Mouse (Mus musculus) MEL (cell line): ENCODE data around the gene Rubcn. TPM values are rescaled to one million over a fixed set of nuclear protein-coding genes. Genes with fewer than 3 reads are reported as not detected.

Experiments used
- DNase-seq: peaks from one replicate; pipeline ENCODE4 v3.0.0; 2011; ENCODE audit warnings: low read depth, low spot score
- H3K27ac ChIP-seq: 2 replicates; pipeline ENCODE4 v1.5.1; 2012; ENCODE audit warnings: low read depth, mild to moderate bottlenecking, control low read depth, low read length, moderate library complexity; ENCODE audit not compliant: control insufficient read depth
- H3K27me3 ChIP-seq, 2 experiments: fragments of 150-350 bp in 1 of 2; sonication (generic) in 1 of 2; 2 replicates each; pipeline ENCODE4 v1.6.1; 2012; ENCODE audit warnings: low read length in 2 of 2, mild to moderate bottlenecking in 2 of 2, improper control_type of control experiment in 1 of 2, moderate library complexity in 1 of 2; ENCODE audit not compliant: insufficient read depth in 2 of 2, control insufficient read depth in 1 of 2
- H3K36me3 ChIP-seq, 2 experiments: 2 replicates each; pipeline ENCODE4 v1.6.1; 2012 to 2014; ENCODE audit warnings: low read length in 2 of 2, improper control_type of control experiment in 1 of 2, inconsistent platforms in 1 of 2, mild to moderate bottlenecking in 1 of 2; ENCODE audit not compliant: insufficient read depth in 2 of 2, control insufficient read depth in 1 of 2
- H3K4me1 ChIP-seq, 2 experiments: fragments of 150-350 bp in 1 of 2; sonication (generic) in 1 of 2; 2 replicates each; pipeline ENCODE4 v1.6.1; 2012; ENCODE audit warnings: low read length in 2 of 2, improper control_type of control experiment in 1 of 2, mild to moderate bottlenecking in 1 of 2; ENCODE audit not compliant: insufficient read depth in 2 of 2, control insufficient read depth in 1 of 2
- H3K4me3 ChIP-seq, 2 experiments: fragments of 150-350 bp in 1 of 2; sonication (generic) in 1 of 2; 2 replicates each; pipeline ENCODE4 v1.5.1; 2012; ENCODE audit warnings: low read depth in 2 of 2, low read length in 2 of 2, mild to moderate bottlenecking in 2 of 2, moderate library complexity in 2 of 2, control low read depth in 1 of 2, improper control_type of control experiment in 1 of 2; ENCODE audit not compliant: control insufficient read depth in 1 of 2, insufficient read depth in 1 of 2
- H3K79me2 ChIP-seq: 2 replicates; pipeline ENCODE4 v1.6.1; 2012; ENCODE audit warnings: mild to moderate bottlenecking, low read length, moderate library complexity; ENCODE audit not compliant: control insufficient read depth, poor library complexity, insufficient read depth
- H3K9ac ChIP-seq: 2 replicates; pipeline ENCODE4 v1.6.1; 2012; ENCODE audit warnings: low read depth, mild to moderate bottlenecking, control low read depth, low read length, moderate library complexity; ENCODE audit not compliant: control insufficient read depth, poor library complexity, severe bottlenecking
- H3K9me3 ChIP-seq: fragments of 150-350 bp; sonication (generic); replicated peaks from 2 replicates; pipeline ENCODE4 v1.6.1; 2012; ENCODE audit warnings: mild to moderate bottlenecking, low read length, improper control_type of control experiment, moderate library complexity; ENCODE audit not compliant: insufficient read depth
- BHLHE40 ChIP-seq: IDR thresholded peaks from 2 replicates; pipeline ENCODE4 v1.6.1; 2012; ENCODE audit warnings: low read depth, mild to moderate bottlenecking, inconsistent platforms, low read length, improper control_type of control experiment, borderline replicate concordance
- CHD1 ChIP-seq: IDR thresholded peaks from 2 replicates; pipeline ENCODE4 v1.6.1; 2012; ENCODE audit warnings: low read depth, mild to moderate bottlenecking, inconsistent platforms, low read length, improper control_type of control experiment
- E2F4 ChIP-seq: IDR thresholded peaks from 2 replicates; pipeline ENCODE4 v1.6.1; 2011; ENCODE audit warnings: low read depth, low read length, improper control_type of control experiment, borderline replicate concordance
- ELF1 ChIP-seq: IDR thresholded peaks from 2 replicates; pipeline ENCODE4 v1.6.1; 2014; ENCODE audit warnings: low read depth, mild to moderate bottlenecking, inconsistent platforms, low read length, improper control_type of control experiment, moderate library complexity
- EP300 ChIP-seq, 2 experiments: IDR thresholded peaks; 2 replicates each; pipeline ENCODE4 v1.6.1; 2011; ENCODE audit warnings: improper control_type of control experiment in 2 of 2, low read length in 2 of 2, low read depth in 1 of 2, mild to moderate bottlenecking in 1 of 2
- ETS1 ChIP-seq: IDR thresholded peaks from 2 replicates; pipeline ENCODE4 v1.6.1; 2012; ENCODE audit warnings: low read depth, mild to moderate bottlenecking, inconsistent platforms, low read length, improper control_type of control experiment, moderate library complexity
- GATA1 ChIP-seq: IDR thresholded peaks from 2 replicates; pipeline ENCODE4 v1.6.1; 2011; ENCODE audit warnings: low read depth, low read length, improper control_type of control experiment
- JUND ChIP-seq: IDR thresholded peaks from 2 replicates; pipeline ENCODE4 v1.6.1; 2011; ENCODE audit warnings: low read depth, mild to moderate bottlenecking, improper control_type of control experiment, low read length
- MAZ ChIP-seq: IDR thresholded peaks from 2 replicates; pipeline ENCODE4 v1.6.1; 2012; ENCODE audit warnings: low read depth, mild to moderate bottlenecking, inconsistent platforms, low read length, improper control_type of control experiment
- MEF2A ChIP-seq: IDR thresholded peaks from 2 replicates; pipeline ENCODE4 v1.6.1; 2014; ENCODE audit warnings: low read depth, mild to moderate bottlenecking, inconsistent platforms, low read length, improper control_type of control experiment; ENCODE audit not compliant: poor library complexity, insufficient replicate concordance, severe bottlenecking; ENCODE audit errors: extremely low read depth
- MXI1 ChIP-seq: IDR thresholded peaks from 2 replicates; pipeline ENCODE4 v1.6.1; 2011; ENCODE audit warnings: mild to moderate bottlenecking, low read depth, low read length, improper control_type of control experiment
- MYB ChIP-seq: IDR thresholded peaks from 2 replicates; pipeline ENCODE4 v1.6.1; 2011; ENCODE audit warnings: mild to moderate bottlenecking, low read depth, low read length, improper control_type of control experiment
- NRF1 ChIP-seq: IDR thresholded peaks from 2 replicates; pipeline ENCODE4 v1.6.1; 2014; ENCODE audit warnings: low read depth, mild to moderate bottlenecking, inconsistent platforms, low read length, improper control_type of control experiment, moderate library complexity; ENCODE audit not compliant: poor library complexity, insufficient read depth, severe bottlenecking
- POLR2A ChIP-seq, 2 experiments: IDR thresholded peaks; 2 replicates each; pipeline ENCODE4 v1.6.1; 2011 to 2012; ENCODE audit warnings: low read length in 2 of 2, mild to moderate bottlenecking in 2 of 2, control low read depth in 1 of 2, improper control_type of control experiment in 1 of 2, low read depth in 1 of 2, moderate library complexity in 1 of 2; ENCODE audit not compliant: control insufficient read depth in 1 of 2, insufficient read depth in 1 of 2, poor library complexity in 1 of 2
- POLR2AphosphoS2 ChIP-seq: IDR thresholded peaks from 2 replicates; pipeline ENCODE4 v1.6.1; 2011; ENCODE audit warnings: low read length, improper control_type of control experiment
- POLR2AphosphoS5 ChIP-seq: IDR thresholded peaks from 2 replicates; pipeline ENCODE4 v1.6.1; 2012; ENCODE audit warnings: low read depth, borderline replicate concordance, mild to moderate bottlenecking, inconsistent platforms, low read length, moderate library complexity, mixed read lengths
- RAD21 ChIP-seq: IDR thresholded peaks from 2 replicates; pipeline ENCODE4 v1.6.1; 2011; ENCODE audit warnings: mild to moderate bottlenecking, low read depth, low read length, improper control_type of control experiment
- RCOR1 ChIP-seq: IDR thresholded peaks from 2 replicates; pipeline ENCODE4 v1.6.1; 2012; ENCODE audit warnings: low read depth, mild to moderate bottlenecking, inconsistent platforms, low read length, improper control_type of control experiment
- SIN3A ChIP-seq: IDR thresholded peaks from 2 replicates; pipeline ENCODE4 v1.6.1; 2012; ENCODE audit warnings: low read length, improper control_type of control experiment, inconsistent platforms
- TAL1 ChIP-seq: IDR thresholded peaks from 2 replicates; pipeline ENCODE4 v1.6.1; 2012; ENCODE audit warnings: mild to moderate bottlenecking, inconsistent platforms, low read length, moderate library complexity, mixed read lengths
- TCF12 ChIP-seq: IDR thresholded peaks from 2 replicates; pipeline ENCODE4 v1.6.1; 2014; ENCODE audit warnings: low read depth, mild to moderate bottlenecking, inconsistent platforms, low read length, improper control_type of control experiment, moderate library complexity
- UBTF ChIP-seq: IDR thresholded peaks from 2 replicates; pipeline ENCODE4 v1.6.1; 2012; ENCODE audit warnings: low read depth, mild to moderate bottlenecking, inconsistent platforms, low read length, improper control_type of control experiment, moderate library complexity, borderline replicate concordance; ENCODE audit not compliant: insufficient read depth
- USF1 ChIP-seq: IDR thresholded peaks from 2 replicates; pipeline ENCODE4 v1.6.1; 2014; ENCODE audit warnings: low read depth, mild to moderate bottlenecking, inconsistent platforms, low read length, improper control_type of control experiment, moderate library complexity
- USF2 ChIP-seq, 2 experiments: IDR thresholded peaks; 2 replicates each; pipeline ENCODE4 v1.6.1; 2011 to 2012; ENCODE audit warnings: improper control_type of control experiment in 2 of 2, low read length in 2 of 2, borderline replicate concordance in 1 of 2, inconsistent platforms in 1 of 2, low read depth in 1 of 2, mild to moderate bottlenecking in 1 of 2; ENCODE audit not compliant: insufficient read depth in 1 of 2
- ZKSCAN1 ChIP-seq: IDR thresholded peaks from 2 replicates; pipeline ENCODE4 v1.6.1; 2012; ENCODE audit warnings: low read depth, mild to moderate bottlenecking, inconsistent platforms, low read length, improper control_type of control experiment, moderate library complexity
- ZNF384 ChIP-seq: IDR thresholded peaks from 2 replicates; pipeline ENCODE4 v1.6.1; 2012; ENCODE audit warnings: low read depth, mild to moderate bottlenecking, inconsistent platforms, low read length, improper control_type of control experiment
- polyA plus RNA-seq, 2 experiments: library from polyadenylated mRNA; stranded (reverse) in 1 of 2; unstranded in 1 of 2; fragments of >175 nt in 1 of 2; fragments of >200 nt in 1 of 2; gene quantifications; 2 replicates each; pipeline versions ENCODE4 v1.2.1 to v1.2.4; 2012; ENCODE audit warnings: low replicate concordance in 2 of 2, low read depth in 1 of 2; ENCODE audit not compliant: insufficient read length in 2 of 2, insufficient read depth in 1 of 2, missing spikeins in 1 of 2
- total RNA-seq: library from RNA; depleted of rRNA; stranded (reverse); fragments of 300-350 nt; gene quantifications from 2 replicates; pipeline ENCODE4 v1.2.3, GENCODE M21; 2012

Rubcn gene
- total and polyA plus RNA-seq, 3 experiments, result 10.2 to 14.6 TPM; not detected in 1

DNA sequence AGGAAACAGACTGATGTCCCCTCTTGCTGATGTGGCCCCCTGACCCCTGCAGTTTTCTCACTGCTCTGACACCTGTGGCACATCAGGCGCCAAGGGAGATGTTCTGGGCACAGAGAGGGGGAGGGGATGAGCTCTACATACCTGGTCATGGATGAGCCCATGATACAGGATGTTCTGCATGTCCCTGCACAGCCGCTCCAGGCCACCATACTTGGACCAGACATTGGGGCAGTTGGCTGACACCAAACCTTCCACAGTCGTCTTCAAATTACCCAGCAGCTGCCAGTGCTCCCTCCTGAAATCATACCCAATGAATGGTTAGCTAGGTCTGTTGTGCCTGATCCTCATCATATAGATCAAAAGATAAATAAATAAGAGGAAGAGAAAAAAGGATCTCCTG, 20.8 kb downstream of the Rubcn start:
- no peak overlapping the region for H3K27ac ChIP-seq
- no peaks in the 10 kb centered on the region for H3K9me3 ChIP-seq
- TF ChIP-seq JUND (no peak), TCF12 (no peak), POLR2AphosphoS2 (no peak), SIN3A (no peak), ETS1 (no peak), E2F4 (no peak), USF1 (no peak), ZKSCAN1 (no peak), ELF1 (no peak), ZNF384 (no peak), MEF2A (no peak), MYB (no peak), NRF1 (no peak), POLR2AphosphoS5 (no peak)
- peaks cover 0 to 5% of the 10 kb centered on the region in 2 experiments; a peak in 3 of 4 replicates for H3K36me3 ChIP-seq
- H3K27me3 ChIP-seq, result no peaks in the 10 kb centered on the region
- H3K9ac ChIP-seq, result no peak overlapping the region
- H3K79me2 ChIP-seq, result no peaks in the 10 kb centered on the region
- no peak overlapping the region for H3K4me3 ChIP-seq
- peaks cover 0 to 3% of the 10 kb centered on the region in 2 experiments; a peak in 2 of 4 replicates for H3K4me1 ChIP-seq
- DNase-seq, result no peak

DNA sequence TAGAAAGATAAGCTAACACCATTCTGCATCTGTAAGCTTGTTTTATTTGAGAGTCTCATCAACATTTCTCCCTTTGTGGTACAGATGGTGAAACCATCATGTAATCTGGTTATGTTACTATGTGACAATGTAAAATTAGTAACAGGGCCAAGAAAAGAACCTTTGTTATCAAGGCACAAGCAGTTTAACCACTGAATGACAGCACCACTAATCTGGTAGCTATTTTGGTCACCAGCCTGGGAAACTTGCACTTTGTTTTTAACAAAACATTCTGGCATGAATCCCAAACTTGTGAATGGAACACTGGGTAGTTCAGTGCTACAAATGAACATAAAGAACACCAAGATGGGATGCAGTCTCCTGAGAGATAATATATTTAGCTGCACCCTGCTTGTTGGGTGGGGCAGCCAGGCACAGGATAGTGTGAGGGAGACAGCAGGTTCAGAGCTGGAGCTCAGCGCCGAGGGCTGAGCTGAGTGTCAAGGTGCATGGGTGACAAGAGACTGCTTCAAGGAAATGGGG, 23.5 kb downstream of the Rubcn start:
- TF ChIP-seq CHD1 (no peak), JUND (no peak), RCOR1 (peak; percentile 33; the same call in 1 of the 2 replicates), E2F4 (no peak), TCF12 (peak; percentile 67; the same call in 1 of the 2 replicates), RAD21 (no peak), MXI1 (peak; percentile 49; the same call in 1 of the 2 replicates), USF1 (no peak), POLR2AphosphoS2 (no peak), MEF2A (peak; percentile 100), POLR2A (IDR thresholded peaks at IDR 0.05; ENCODE audit: control insufficient read depth in 1 of 2, insufficient read depth in 1 of 2, low read depth in 1 of 2, low read length in 2 of 2, poor library complexity in 1 of 2) (no peak), NRF1 (no peak), UBTF (no peak), GATA1 (peak; percentile 28; the same call in 1 of the 2 replicates), MYB (no peak), EP300 (IDR thresholded peaks at IDR 0.05; ENCODE audit: low read depth in 1 of 2, low read length in 2 of 2) (peak; percentile 48 to 65; a peak in 2 of 4 replicates), TAL1 (no peak), SIN3A (peak; percentile 50; the same call in 1 of the 2 replicates), POLR2AphosphoS5 (no peak), USF2 (IDR thresholded peaks at IDR 0.05; ENCODE audit: borderline replicate concordance in 1 of 2, insufficient read depth in 1 of 2, low read depth in 1 of 2, low read length in 2 of 2) (no peak), ETS1 (peak; percentile 93), BHLHE40 (0 out of 2 replicates have a peak, but pooled peaks have one; percentile 12), MAZ (no peak)
- Histone ChIP-seq H3K36me3 (peaks cover 0 to 5% of the 10 kb centered on the region in 2 experiments; a peak in 3 of 4 replicates), H3K27ac (no peak overlapping the region), H3K9me3 (no peaks in the 10 kb centered on the region), H3K27me3 (no peaks in the 10 kb centered on the region), H3K9ac (no peak overlapping the region), H3K4me3 (no peak overlapping the region), H3K4me1 (peaks cover 0 to 3% of the 10 kb centered on the region in 2 experiments; a peak in 2 of 4 replicates), H3K79me2 (no peaks in the 10 kb centered on the region)
- peak; percentile 62 for DNase-seq
